Mouse (Mus musculus) cerebellum, adult 2 months (tissue): ENCODE data around the gene Ubtd2. TPM values are rescaled to one million over a fixed set of nuclear protein-coding genes. Genes with fewer than 3 reads are reported as not detected.

Source experiments
- DNase-seq, 2 experiments: peaks; one replicate each; pipeline ENCODE4 v3.0.0; 2021
- H3K27ac ChIP-seq: fragments of 200-500 bp; 2 replicates; pipeline ENCODE4 v1.5.1; 2012; ENCODE audit warnings: low read length, control low read depth, inconsistent platforms; ENCODE audit not compliant: insufficient read depth
- H3K27me3 ChIP-seq: fragments of 200-500 bp; 2 replicates; pipeline ENCODE4 v1.6.1; 2012; ENCODE audit warnings: inconsistent platforms, mild to moderate bottlenecking, low read length, moderate library complexity; ENCODE audit not compliant: control insufficient read depth, insufficient read depth
- H3K4me1 ChIP-seq: fragments of 200-500 bp; 2 replicates; pipeline ENCODE4 v1.6.1; 2011; ENCODE audit warnings: low read length; ENCODE audit not compliant: control insufficient read depth, insufficient read depth
- H3K4me3 ChIP-seq: fragments of 200-500 bp; replicated peaks from 2 replicates; pipeline ENCODE3; 2011; ENCODE audit warnings: mild to moderate bottlenecking, low read depth, low read length, control low read depth; ENCODE audit not compliant: insufficient read depth
- CTCF ChIP-seq: fragments of 200-500 bp; IDR thresholded peaks from 2 replicates; pipeline ENCODE4 v1.5.1; 2011; ENCODE audit warnings: low read depth, mild to moderate bottlenecking, control low read depth, low read length, moderate library complexity, borderline replicate concordance; ENCODE audit not compliant: insufficient read depth
- POLR2A ChIP-seq: fragments of 200-500 bp; IDR thresholded peaks from 2 replicates; pipeline ENCODE4 v1.6.1; 2011; ENCODE audit warnings: low read length, control low read depth, borderline replicate concordance; ENCODE audit not compliant: insufficient read depth
- WGBS: fragments of 180-500 bp; shearing (Covaris S2); methylation state at CpG from one replicate; pipeline ENCODE4 v1.1.7; 2018; 5-methylcytosine and 5-hydroxymethylcytosine counted together
- polyA plus RNA-seq: library from polyadenylated mRNA; depleted of rRNA; stranded (reverse); fragments of >200 nt; gene quantifications from 2 replicates; pipeline ENCODE4 v1.2.3, GENCODE M21; 2012

The Ubtd2 gene
- polyA plus RNA-seq, 1 experiment = 26.4 TPM

DNA sequence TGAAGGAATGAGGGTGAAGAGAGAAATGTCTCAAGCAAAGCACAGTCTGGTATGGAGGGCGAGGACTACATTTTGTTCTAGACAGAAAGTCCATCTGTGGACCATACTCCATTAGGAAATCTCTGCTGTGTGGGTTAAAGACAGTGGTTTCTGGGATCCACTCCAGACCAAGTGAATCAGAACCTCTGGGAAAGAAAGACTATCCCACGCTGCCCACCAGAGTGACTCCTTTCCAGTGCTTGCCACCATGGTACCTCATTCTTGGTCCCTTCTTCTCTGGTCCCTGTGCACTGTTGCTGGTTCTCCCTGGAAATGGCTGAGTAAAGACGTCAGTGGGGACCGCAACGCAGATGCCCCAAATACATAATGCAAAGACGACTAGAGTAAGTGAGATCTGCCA, 3.9 kb upstream of the Ubtd2 start:
- H3K4me1 ChIP-seq = peaks cover 3% of the 10 kb centered on the region; the same call in 1 of the 2 replicates
- H3K4me3 ChIP-seq = no peak overlapping the region
- WGBS = 96% methylated on average over 6 of the region's 6 CpGs
- no peak overlapping the region for H3K27ac ChIP-seq
- no peaks in the 10 kb centered on the region for H3K27me3 ChIP-seq
- no peak for TF ChIP-seq POLR2A
- no peak for TF ChIP-seq CTCF
- DNase-seq = no peak

- Histone ChIP-seq H3K27me3 (no peaks in the 10 kb centered on the region), H3K4me3 (no peak overlapping the region), H3K27ac (no peak overlapping the region), H3K4me1 (peaks cover 3% of the 10 kb centered on the region; the same call in 1 of the 2 replicates)
- WGBS = 94% methylated on average over 4 of the region's 4 CpGs
- DNase-seq = no peak
- TF ChIP-seq POLR2A (no peak), CTCF (no peak)
Measured at GRCm38 (mm10) chr11:32452745-32453144, 2.4 kb upstream of the Ubtd2 start.

GRCm38 (mm10) chr11:32453353-32453915, 1.7 kb upstream of the Ubtd2 start:
- 37% methylated on average over 8 of the region's 8 CpGs for WGBS
- peak; percentile 39 to 52 for DNase-seq
- TF ChIP-seq CTCF = no peak
- TF ChIP-seq POLR2A = no peak

GRCm38 (mm10) chr11:32454231-32454799, 855 bp upstream of the Ubtd2 start:
- Histone ChIP-seq H3K4me1 (peaks cover 3% of the 10 kb centered on the region), H3K27me3 (no peaks in the 10 kb centered on the region), H3K4me3 (peak overlapping the region; percentile 88), H3K27ac (peak overlapping the region; percentile 34)
- 4% methylated on average over 19 of the region's 19 CpGs for WGBS
- TF ChIP-seq POLR2A (no peak), CTCF (no peak)
- peak in 1 of 2 experiments; percentile 17 for DNase-seq

More at GRCm38 (mm10) chr11:32453353-32453915, 1.7 kb upstream of the Ubtd2 start:
- H3K27ac ChIP-seq = no peak overlapping the region
- H3K27me3 ChIP-seq = no peaks in the 10 kb centered on the region
- peaks cover 3% of the 10 kb centered on the region; the same call in 1 of the 2 replicates for H3K4me1 ChIP-seq
- no peak overlapping the region for H3K4me3 ChIP-seq

DNA sequence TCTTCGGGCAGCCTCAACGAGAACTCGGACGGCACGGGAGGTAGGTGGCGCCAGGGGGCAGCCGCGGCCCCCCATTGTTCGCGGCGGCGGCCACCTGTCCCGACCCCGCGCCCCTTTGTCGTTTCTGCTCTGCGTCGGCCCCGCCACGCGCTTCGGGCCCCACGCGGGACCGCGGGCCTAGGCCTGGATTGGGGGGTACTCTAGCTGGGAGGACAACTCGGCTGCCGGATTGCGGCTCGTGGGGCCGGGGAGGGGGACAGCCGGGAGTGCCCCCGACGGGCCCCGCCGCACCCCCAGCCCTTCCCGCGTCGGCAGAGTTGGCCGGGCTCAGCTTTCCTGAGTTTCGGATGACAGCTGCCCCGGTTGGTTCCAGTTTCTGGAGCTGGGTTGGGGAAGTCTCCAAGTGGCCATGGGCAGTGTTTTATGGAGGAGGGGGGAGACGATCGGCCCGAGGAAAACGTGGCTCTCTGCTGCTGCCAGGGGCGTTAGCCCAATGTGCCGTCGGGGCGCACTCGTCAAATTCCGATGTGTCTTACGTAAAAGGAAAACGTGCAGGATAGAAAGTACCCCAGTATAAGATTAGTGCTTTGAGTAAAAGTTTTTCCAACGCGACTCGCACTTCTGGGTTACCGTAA, 454 bp downstream of the Ubtd2 start:
- 2% methylated on average over 45 of the region's 58 CpGs for WGBS
- TF ChIP-seq CTCF (no peak), POLR2A (no peak)
- Histone ChIP-seq H3K27me3 (no peaks in the 10 kb centered on the region), H3K27ac (peak overlapping the region; percentile 76), H3K4me1 (no peaks in the 10 kb centered on the region; the same call in none of the 2 replicates), H3K4me3 (peak overlapping the region; percentile 88)
- DNase-seq = peak in 1 of 2 experiments; percentile 51

DNA sequence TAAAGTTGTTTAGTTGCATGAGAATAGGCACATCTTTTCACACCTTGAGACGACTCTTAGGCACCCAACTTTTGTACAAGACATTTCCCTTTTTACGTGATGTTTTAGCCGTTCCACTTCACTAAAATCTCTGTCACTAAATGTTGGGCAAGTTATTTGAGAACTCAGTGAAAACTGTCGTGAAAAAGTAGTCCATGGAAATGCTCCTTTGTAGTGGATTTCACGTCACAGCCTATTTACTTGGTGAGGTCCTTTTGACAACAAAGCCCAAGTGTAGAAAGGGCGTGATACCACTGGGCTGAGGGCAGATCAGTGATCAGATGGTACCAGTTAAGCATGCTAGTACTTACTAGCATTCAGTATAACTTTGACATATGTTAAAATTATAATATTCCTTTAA, 1.2 kb downstream of the Ubtd2 start:
- no peak for DNase-seq
- TF ChIP-seq POLR2A (no peak), CTCF (no peak)
- Histone ChIP-seq H3K4me3 (peak overlapping the region; percentile 88), H3K27ac (no peak overlapping the region), H3K4me1 (no peaks in the 10 kb centered on the region; the same call in none of the 2 replicates), H3K27me3 (no peaks in the 10 kb centered on the region)
- WGBS = 9% methylated on average over 6 of the region's 6 CpGs

GRCm38 (mm10) chr11:32464282-32464681, 9.1 kb downstream of the Ubtd2 start:
- DNase-seq = no peak
- H3K27me3 ChIP-seq = no peaks in the 10 kb centered on the region
- no peak overlapping the region for H3K4me3 ChIP-seq
- no peak overlapping the region for H3K27ac ChIP-seq
- 70% methylated on average over 2 of the region's 2 CpGs for WGBS
- no peak for TF ChIP-seq CTCF
- TF ChIP-seq POLR2A = no peak
- peaks cover 8% of the 10 kb centered on the region; the same call in 1 of the 2 replicates for H3K4me1 ChIP-seq
